Mouse (Mus musculus) adrenal gland, adult 18-20 months (tissue): ENCODE measurements around the gene Rab6b. TPM values are rescaled to one million over a fixed set of nuclear protein-coding genes. Genes with fewer than 3 reads are reported as not detected.

Experiments used
- total RNA-seq, 2 experiments: library from RNA; stranded (reverse); gene quantifications; 1 replicate in 1 of 2; 2 replicates in 1 of 2; pipeline ENCODE4 v1.2.3; 2021

Rab6b gene
- total RNA-seq, 2 experiments from 2014 or later: 3.0 to 8.4 TPM

Other genes starting within 250 kb of the Rab6b start
- 1 to 10 TPM; 2.8 to 4.8 TPM for gene Slco2a1, start 123.1 kb upstream of the Rab6b start, total RNA-seq
- gene Srprb, start 90.3 kb downstream of the Rab6b start, total RNA-seq: 10 to 100 TPM; 34.3 to 50.9 TPM
- gene Gm20425, start 118.5 kb downstream of the Rab6b start, total RNA-seq: 10 to 100 TPM; 17.9 to 18.4 TPM
- 100 to 1,000 TPM; 175 to 264 TPM for gene Trf, start 118.7 kb downstream of the Rab6b start, total RNA-seq
- not detected for gene 1300017J02Rik, start 193.3 kb downstream of the Rab6b start, total RNA-seq
- 10 to 100 TPM; 17.7 to 29.2 TPM for gene Topbp1, start 193.4 kb downstream of the Rab6b start, total RNA-seq